Comparison of ENCODE assay signal across 9 mouse cellular contexts in the genomic region with DNA sequence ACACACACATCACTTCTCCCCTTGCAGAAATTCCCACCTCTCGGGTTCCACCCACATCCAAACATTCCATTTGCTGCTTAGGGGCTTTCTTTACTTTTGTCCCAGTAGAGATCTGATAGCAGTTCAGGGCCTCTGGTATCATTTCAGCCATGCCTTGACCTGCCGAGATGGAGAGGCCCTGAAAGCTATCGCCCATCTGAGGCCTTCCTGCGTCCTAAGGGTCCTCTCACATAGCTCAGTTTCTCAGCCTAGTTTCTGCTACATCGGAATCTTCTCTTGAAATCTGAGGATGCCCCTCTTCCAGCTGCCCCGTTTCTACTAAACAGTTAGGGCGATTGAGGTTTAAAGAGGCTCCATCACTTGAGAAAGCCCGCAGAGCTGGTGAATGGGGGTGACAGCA. TPM values are rescaled to one million over a fixed set of nuclear protein-coding genes. Genes with fewer than 3 reads are reported as not detected.
A peak's percentile ranks its signal among the peaks of the same experiment; 100 is the strongest.
DNase-seq lines count a peak whose midpoint lies in the region; ATAC-seq and TF ChIP-seq lines count a peak whose summit lies in the region.
"Had no signal": no experiment of that assay in that cellular context is flagged by ENCODE, and none has a peak within 500 bp of the region (broad histone marks: within the 10 kb centered on the region; RNA-seq: fewer than 3 reads in every experiment).

No protein-coding gene starts in this region.

- TF ChIP-seq POLR2A in lung, adult 2 months (IDR thresholded peaks at IDR 0.05; ENCODE audit: borderline replicate concordance, extremely low read depth, low read depth, low read length), result no peak

- H3K36me3 ChIP-seq in lung, embryonic 14.5 days (ENCODE audit: insufficient read depth), result peaks cover 14% of the 10 kb centered on the region; the same call in 1 of the 2 replicates
- H3K36me3 ChIP-seq in embryonic facial prominence, embryonic 14.5 days (ENCODE audit: control insufficient read depth, insufficient read depth, low read length), result no peaks in the 10 kb centered on the region; the same call in 1 of the 2 replicates
- H3K36me3 ChIP-seq in intestine, embryonic 14.5 days (ENCODE audit: control insufficient read depth, insufficient read depth, low read length), result no peaks in the 10 kb centered on the region
- H3K36me3 ChIP-seq in midbrain, embryonic 16.5 days (ENCODE audit: control insufficient read depth, insufficient read depth, low read length), result no peaks in the 10 kb centered on the region

- H3K4me1 ChIP-seq in lung, embryonic 14.5 days (ENCODE audit: insufficient read depth), result peaks cover 36% of the 10 kb centered on the region
- H3K4me1 ChIP-seq in embryonic facial prominence, embryonic 14.5 days (ENCODE audit: control insufficient read depth, insufficient read depth, low read length), result peaks cover 40% of the 10 kb centered on the region
- peaks cover 53% of the 10 kb centered on the region for H3K4me1 ChIP-seq in intestine, embryonic 14.5 days (replicated peaks; ENCODE audit: control insufficient read depth, insufficient read depth, low read length)
- peaks cover 27% of the 10 kb centered on the region for H3K4me1 ChIP-seq in midbrain, embryonic 16.5 days (ENCODE audit: control insufficient read depth, insufficient read depth, low read length)
- H3K4me1 ChIP-seq in lung, adult 2 months (ENCODE audit: control insufficient read depth, insufficient read depth, low read length), result peaks cover 42% of the 10 kb centered on the region

- H3K27me3 ChIP-seq in lung, embryonic 14.5 days (ENCODE audit: insufficient read depth, low read length), result no peaks in the 10 kb centered on the region
- 0 out of 2 replicates have a peak, but pooled peaks cover 4% of the 10 kb centered on the region for H3K27me3 ChIP-seq in embryonic facial prominence, embryonic 14.5 days (replicated peaks; ENCODE audit: control insufficient read depth, insufficient read depth, low read length)
- 0 out of 2 replicates have a peak, but pooled peaks cover 2% of the 10 kb centered on the region for H3K27me3 ChIP-seq in intestine, embryonic 14.5 days (replicated peaks; ENCODE audit: control insufficient read depth, insufficient read depth, low read length)
- H3K27me3 ChIP-seq in midbrain, embryonic 16.5 days (ENCODE audit: control insufficient read depth, insufficient read depth, low read depth, low read length), result peaks cover 8% of the 10 kb centered on the region

- 36% methylated on average over 8 of the region's 8 CpGs for WGBS in lung, embryonic 14.5 days
- WGBS in embryonic facial prominence, embryonic 14.5 days, result 33% methylated on average over 8 of the region's 8 CpGs
- 44% methylated on average over 8 of the region's 8 CpGs for WGBS in intestine, embryonic 14.5 days
- 50% methylated on average over 8 of the region's 8 CpGs for WGBS in midbrain, embryonic 16.5 days
- 54% methylated on average over 8 of the region's 8 CpGs for WGBS in lung, adult 2 months

- no peak overlapping the region for H3K9ac ChIP-seq in lung, embryonic 14.5 days
- peak overlapping the region; percentile 75; the same call in 1 of the 2 replicates for H3K9ac ChIP-seq in embryonic facial prominence, embryonic 14.5 days (ENCODE audit: low read depth, low read length)
- no peak overlapping the region for H3K9ac ChIP-seq in intestine, embryonic 14.5 days (ENCODE audit: low read length)
- no peak overlapping the region for H3K9ac ChIP-seq in midbrain, embryonic 16.5 days (ENCODE audit: low read depth, low read length)

- no peak overlapping the region for H3K27ac ChIP-seq in lung, embryonic 14.5 days (ENCODE audit: low read depth)
- no peak overlapping the region for H3K27ac ChIP-seq in embryonic facial prominence, embryonic 14.5 days (replicated peaks; ENCODE audit: low read depth, low read length)
- H3K27ac ChIP-seq in intestine, embryonic 14.5 days (ENCODE audit: low read depth), result no peak overlapping the region
- no peak overlapping the region for H3K27ac ChIP-seq in midbrain, embryonic 16.5 days (ENCODE audit: low read length)
- H3K27ac ChIP-seq in layer of hippocampus, adult 2 months, result no peak overlapping the region

- H3K4me3 ChIP-seq in lung, embryonic 14.5 days (ENCODE audit: low read depth, low read length), result peak overlapping the region; percentile 63
- peak overlapping the region; percentile 60 for H3K4me3 ChIP-seq in embryonic facial prominence, embryonic 14.5 days (ENCODE audit: low read depth, low read length)
- peak overlapping the region; percentile 51 for H3K4me3 ChIP-seq in intestine, embryonic 14.5 days (ENCODE audit: low read depth, low read length)
- H3K4me3 ChIP-seq in midbrain, embryonic 16.5 days (ENCODE audit: low read depth, low read length), result no peak overlapping the region
- no peak overlapping the region for H3K4me3 ChIP-seq in lung, adult 2 months (replicated peaks; ENCODE audit: extremely low read depth, low read depth, low read length)
- no peak overlapping the region for H3K4me3 ChIP-seq in layer of hippocampus, adult 2 months

- no peak for DNase-seq in lung, embryonic 14.5 days
- DNase-seq in lung, postnatal 36 days, result no peak
- DNase-seq in embryonic facial prominence, embryonic 14.5 days (ENCODE audit: low spot score), result no peak
- DNase-seq in intestine, embryonic 14.5 days (ENCODE audit: low spot score), result no peak
- DNase-seq in right cerebral cortex, postnatal 4 days, result no peak
- DNase-seq in lung, adult 2 months, result no peak
- no peak for DNase-seq in layer of hippocampus, adult 2 months (ENCODE audit: low spot score in 2 of 2)

- H3K4me2 ChIP-seq in lung, embryonic 14.5 days, result peak overlapping the region; percentile 100
- peak overlapping the region; percentile 99 for H3K4me2 ChIP-seq in embryonic facial prominence, embryonic 14.5 days (ENCODE audit: low read depth, low read length)
- H3K4me2 ChIP-seq in intestine, embryonic 14.5 days (ENCODE audit: low read length), result peak overlapping the region; percentile 96
- H3K4me2 ChIP-seq in midbrain, embryonic 16.5 days (ENCODE audit: low read length), result peak overlapping the region; percentile 96

- no peaks in the 10 kb centered on the region for H3K9me3 ChIP-seq in lung, embryonic 14.5 days (ENCODE audit: low read depth, low read length)
- H3K9me3 ChIP-seq in embryonic facial prominence, embryonic 14.5 days (ENCODE audit: control insufficient read depth, low read length), result no peaks in the 10 kb centered on the region
- no peaks in the 10 kb centered on the region for H3K9me3 ChIP-seq in intestine, embryonic 14.5 days (ENCODE audit: control insufficient read depth, low read length)
- H3K9me3 ChIP-seq in midbrain, embryonic 16.5 days (replicated peaks; ENCODE audit: control insufficient read depth, low read length, poor library complexity, severe bottlenecking), result no peaks in the 10 kb centered on the region

- TF ChIP-seq CTCF in lung, embryonic 14.5 days (IDR thresholded peaks at IDR 0.05; ENCODE audit: low read depth), result no peak
- TF ChIP-seq CTCF in lung, adult 2 months (IDR thresholded peaks at IDR 0.05; ENCODE audit: insufficient read depth, low read length), result no peak
- TF ChIP-seq CTCF in layer of hippocampus, adult 2 months (conservative IDR thresholded peaks at IDR 0.05), result no peak

- ATAC-seq in lung, embryonic 14.5 days (ENCODE audit: insufficient read depth), result no peak
- no peak for ATAC-seq in embryonic facial prominence, embryonic 14.5 days (ENCODE audit: low read depth)
- no peak for ATAC-seq in intestine, embryonic 14.5 days (replicated peaks; ENCODE audit: low FRiP score, low TSS enrichment, low read depth)
- no peak for ATAC-seq in midbrain, embryonic 16.5 days

RNA-seq across cellular contexts. Expression of gene Slc29a1, which starts 5.2 kb away (rescaled TPM):
- polyA plus RNA-seq in lung, embryonic 14.5 days (2014; fragmentation: Nextera tagmentation; extraction: Ambion mirVana), result 75.4 and 82.2 TPM in 2 replicates
- polyA plus RNA-seq in embryonic facial prominence, embryonic 14.5 days (2014; fragmentation: Nextera tagmentation; extraction: Ambion mirVana), result 96.5 and 110 TPM in 2 replicates
- 79.7 and 82.7 TPM in 2 replicates for polyA plus RNA-seq in intestine, embryonic 14.5 days (2014; fragmentation: Nextera tagmentation; extraction: Ambion mirVana)
- polyA plus RNA-seq in midbrain, embryonic 16.5 days (2015; fragmentation: Nextera tagmentation; extraction: Ambion mirVana), result 37.8 and 40.7 TPM in 2 replicates
- polyA plus RNA-seq in lung, adult 2 months (2012; rRNA removed), result 185 and 186 TPM in 2 replicates
- 10 to 100 TPM; 21.1 to 23.0 TPM for total RNA-seq in layer of hippocampus, adult 2 months (2021)

RNA-seq across cellular contexts. Expression of gene Mymx, which starts 7.7 kb away (rescaled TPM):
- not detected in 2 replicates for polyA plus RNA-seq in lung, embryonic 14.5 days (2014; fragmentation: Nextera tagmentation; extraction: Ambion mirVana)
- polyA plus RNA-seq in embryonic facial prominence, embryonic 14.5 days (2014; fragmentation: Nextera tagmentation; extraction: Ambion mirVana), result 52.1 and 52.5 TPM in 2 replicates
- polyA plus RNA-seq in intestine, embryonic 14.5 days (2014; fragmentation: Nextera tagmentation; extraction: Ambion mirVana), result 0.31 TPM in 1 of 2 replicates, not detected in the other
- polyA plus RNA-seq in midbrain, embryonic 16.5 days (2015; fragmentation: Nextera tagmentation; extraction: Ambion mirVana), result not detected in 2 replicates
- polyA plus RNA-seq in lung, adult 2 months (2012; rRNA removed), result not detected in 2 replicates
- total RNA-seq in layer of hippocampus, adult 2 months (2021), result not detected
- total RNA-seq: adrenal gland, adult 2 months had no signal

RNA-seq across cellular contexts. Expression of gene Hsp90ab1, which starts 21.1 kb away (rescaled TPM):
- polyA plus RNA-seq in lung, embryonic 14.5 days (2014; fragmentation: Nextera tagmentation; extraction: Ambion mirVana), result 1,512 and 1,564 TPM in 2 replicates
- 1,431 and 1,467 TPM in 2 replicates for polyA plus RNA-seq in embryonic facial prominence, embryonic 14.5 days (2014; fragmentation: Nextera tagmentation; extraction: Ambion mirVana)
- 1,628 and 1,680 TPM in 2 replicates for polyA plus RNA-seq in intestine, embryonic 14.5 days (2014; fragmentation: Nextera tagmentation; extraction: Ambion mirVana)
- polyA plus RNA-seq in midbrain, embryonic 16.5 days (2015; fragmentation: Nextera tagmentation; extraction: Ambion mirVana), result 1,403 and 1,446 TPM in 2 replicates
- 212 and 340 TPM in 2 replicates for polyA plus RNA-seq in lung, adult 2 months (2012; rRNA removed)
- 1,000 to 10,000 TPM; 1,695 to 1,765 TPM for total RNA-seq in layer of hippocampus, adult 2 months (2021)

RNA-seq across cellular contexts. Expression of gene Slc35b2, which starts 30.5 kb away (rescaled TPM):
- 130 and 137 TPM in 2 replicates for polyA plus RNA-seq in lung, embryonic 14.5 days (2014; fragmentation: Nextera tagmentation; extraction: Ambion mirVana)
- polyA plus RNA-seq in embryonic facial prominence, embryonic 14.5 days (2014; fragmentation: Nextera tagmentation; extraction: Ambion mirVana), result 139 and 143 TPM in 2 replicates
- polyA plus RNA-seq in intestine, embryonic 14.5 days (2014; fragmentation: Nextera tagmentation; extraction: Ambion mirVana), result 136 and 146 TPM in 2 replicates
- 76.0 and 79.6 TPM in 2 replicates for polyA plus RNA-seq in midbrain, embryonic 16.5 days (2015; fragmentation: Nextera tagmentation; extraction: Ambion mirVana)
- 89.9 and 102 TPM in 2 replicates for polyA plus RNA-seq in lung, adult 2 months (2012; rRNA removed)
- 10 to 100 TPM; 31.1 to 31.8 TPM for total RNA-seq in layer of hippocampus, adult 2 months (2021)

RNA-seq across cellular contexts. Expression of gene Nfkbie, which starts 38.7 kb away (rescaled TPM):
- polyA plus RNA-seq in lung, embryonic 14.5 days (2014; fragmentation: Nextera tagmentation; extraction: Ambion mirVana), result 2.3 and 3.1 TPM in 2 replicates
- polyA plus RNA-seq in embryonic facial prominence, embryonic 14.5 days (2014; fragmentation: Nextera tagmentation; extraction: Ambion mirVana), result 4.3 and 4.7 TPM in 2 replicates
- polyA plus RNA-seq in intestine, embryonic 14.5 days (2014; fragmentation: Nextera tagmentation; extraction: Ambion mirVana), result 3.7 and 4.0 TPM in 2 replicates
- 3.6 and 3.7 TPM in 2 replicates for polyA plus RNA-seq in midbrain, embryonic 16.5 days (2015; fragmentation: Nextera tagmentation; extraction: Ambion mirVana)
- 7.2 and 7.8 TPM in 2 replicates for polyA plus RNA-seq in lung, adult 2 months (2012; rRNA removed)
- total RNA-seq in layer of hippocampus, adult 2 months (2021), result 1 to 10 TPM; 2.6 to 2.7 TPM

Comparison
In these comparisons a context has a peak if more than half of its experiments do, and no peak if none do; other contexts are left out.
1. H3K4me3 ChIP-seq: peak in lung, embryonic 14.5 days (single experiment), embryonic facial prominence, embryonic 14.5 days (single experiment) and intestine, embryonic 14.5 days (single experiment); none in midbrain, embryonic 16.5 days (single experiment), lung, adult 2 months (single experiment) and layer of hippocampus, adult 2 months (single experiment).
2. RNA of gene Mymx, which starts 7.7 kb away (polyA plus RNA-seq): 52.1 to 52.5 TPM in embryonic facial prominence, embryonic 14.5 days; not detected in lung, adult 2 months, 0.31 TPM in intestine, embryonic 14.5 days, not detected in lung, embryonic 14.5 days and not detected in midbrain, embryonic 16.5 days; every median in the first group is over 10 times any median in the second.
3. Peak in every context shown above with its lines, with median percentiles within 50 percentile points of each other: H3K4me2 ChIP-seq.